Mouse (Mus musculus): ENCODE data around the gene Parn.

Gene Parn

GRCm38 (mm10) chr16:13556954-13557470 is 111.0 kb downstream of the Parn start:
- in situ Hi-C loops (cut with MboI, MseI): no loop called here

GRCm38 (mm10) chr16:13556446-13556845 is 111.5 kb downstream of the Parn start:
- in situ Hi-C loops (cut with MboI, MseI): no loop called here

- in situ Hi-C loops (cut with MboI, MseI): no loop called here
These were observed 117.3 kb downstream of the Parn start for GRCm38 (mm10) chr16:13550667-13551066.

- in situ Hi-C loops (cut with MboI, MseI): no loop called here
These were observed 118.0 kb downstream of the Parn start for GRCm38 (mm10) chr16:13549976-13550375.

- in situ Hi-C loops (cut with MboI, MseI): no loop called here
These were observed 126.2 kb downstream of the Parn start for GRCm38 (mm10) chr16:13541816-13542215.

GRCm38 (mm10) chr16:13541121-13541747 is 126.7 kb downstream of the Parn start:
- in situ Hi-C loops (cut with MboI, MseI): no loop called here

GRCm38 (mm10) chr16:13538933-13539648 is 128.9 kb downstream of the Parn start:
- in situ Hi-C loops (cut with MboI, MseI): no loop called here

GRCm38 (mm10) chr16:13538213-13538932 is 129.6 kb downstream of the Parn start:
- in situ Hi-C loops (cut with MboI, MseI): no loop called here

- in situ Hi-C loops (cut with MboI, MseI): no loop called here
These were observed 131.6 kb downstream of the Parn start for GRCm38 (mm10) chr16:13536404-13536803.

GRCm38 (mm10) chr16:13535856-13536255 is 132.1 kb downstream of the Parn start:
- in situ Hi-C loops (cut with MboI, MseI): no loop called here

GRCm38 (mm10) chr16:13532840-13533239 is 135.1 kb downstream of the Parn start:
- in situ Hi-C loops (cut with MboI, MseI): no loop called here

- in situ Hi-C loops (cut with MboI, MseI): no loop called here
These were observed 136.7 kb downstream of the Parn start for GRCm38 (mm10) chr16:13531279-13531678.

GRCm38 (mm10) chr16:13521359-13521758 is 146.6 kb downstream of the Parn start:
- in situ Hi-C loops (cut with MboI, MseI): no loop called here

GRCm38 (mm10) chr16:13520301-13520700 is 147.7 kb downstream of the Parn start:
- in situ Hi-C loops (cut with MboI, MseI): no loop called here

GRCm38 (mm10) chr16:13516214-13516613 is 151.8 kb downstream of the Parn start:
- in situ Hi-C loops (cut with MboI, MseI): no loop called here

- in situ Hi-C loops (cut with MboI, MseI): no loop called here
These were observed 152.4 kb downstream of the Parn start for GRCm38 (mm10) chr16:13515524-13515923.

- in situ Hi-C loops (cut with MboI, MseI): no loop called here
These were observed 162.9 kb downstream of the Parn start for GRCm38 (mm10) chr16:13505055-13505454.

GRCm38 (mm10) chr16:13504476-13504875 is 163.5 kb downstream of the Parn start:
- in situ Hi-C loops (cut with MboI, MseI): no loop called here

GRCm38 (mm10) chr16:13498923-13499322 is 169.0 kb downstream of the Parn start:
- in situ Hi-C loops (cut with MboI, MseI): no loop called here

GRCm38 (mm10) chr16:13493981-13494380 is 174.0 kb downstream of the Parn start:
- in situ Hi-C loops (cut with MboI, MseI): no loop called here

- in situ Hi-C loops (cut with MboI, MseI): no loop called here
These were observed 175.0 kb downstream of the Parn start for GRCm38 (mm10) chr16:13492996-13493395.

GRCm38 (mm10) chr16:13491776-13492175 is 176.2 kb downstream of the Parn start:
- in situ Hi-C loops (cut with MboI, MseI): no loop called here

Data from T-helper 2 cell (primary cell).